Mouse (Mus musculus) gastrocnemius, adult 8-10 months (tissue): ENCODE data around the gene Dram1. TPM values are rescaled to one million over a fixed set of nuclear protein-coding genes. Genes with fewer than 3 reads are reported as not detected.

Experiments
- DNase-seq, 2 experiments: peaks; one replicate each; pipeline ENCODE4 v3.0.0; 2022; ENCODE audit warnings: low spot score in 2 of 2
- total RNA-seq, 4 experiments: library from RNA; stranded (reverse); gene quantifications; 2 replicates each; pipeline ENCODE4 v1.2.4; 2022

The Dram1 gene
- total RNA-seq, 4 experiments from 2014 or later: 0.58 to 3.1 (median 1.4) TPM

- peak in 1 of 2 experiments; percentile 42 for DNase-seq
These were observed 83.8 kb downstream of the Dram1 start for GRCm38 (mm10) chr10:88295091-88295490.

- DNase-seq: no peak
These were observed 90.8 kb downstream of the Dram1 start for GRCm38 (mm10) chr10:88288061-88288460.

- no peak for DNase-seq
These were observed 91.6 kb downstream of the Dram1 start for GRCm38 (mm10) chr10:88287261-88287660.

DNA sequence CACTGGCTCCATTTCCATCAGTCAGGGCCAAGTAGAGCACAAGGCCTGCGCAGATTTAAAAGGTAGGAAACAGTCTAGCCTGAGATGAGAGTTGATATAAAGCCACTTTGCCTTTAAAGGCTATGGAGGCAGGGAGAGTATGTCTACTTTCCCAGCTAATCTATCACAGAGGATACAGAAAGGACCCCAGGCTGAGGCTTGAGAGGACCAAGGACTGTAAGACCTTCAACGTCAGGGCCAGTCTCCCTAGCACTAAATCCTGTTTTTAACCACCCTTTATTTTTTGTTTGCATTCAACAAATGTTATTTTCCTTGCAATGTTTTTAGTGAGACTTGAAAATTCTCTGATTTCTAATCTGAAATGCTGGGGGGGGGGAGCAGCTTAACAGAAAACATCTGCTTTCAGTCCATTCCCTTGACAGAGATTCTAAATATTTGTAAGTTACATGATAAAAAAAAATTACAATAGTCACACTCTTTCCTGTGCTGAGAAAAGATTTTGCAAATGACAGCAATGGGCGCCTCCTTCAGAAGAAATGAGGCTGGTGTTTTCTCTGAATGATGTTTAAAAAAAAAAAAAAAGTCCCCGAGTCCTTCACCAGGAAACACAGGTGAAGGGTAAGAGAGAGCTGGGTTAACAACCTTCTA, 94.4 kb downstream of the Dram1 start:
- DNase-seq: no peak

DNA sequence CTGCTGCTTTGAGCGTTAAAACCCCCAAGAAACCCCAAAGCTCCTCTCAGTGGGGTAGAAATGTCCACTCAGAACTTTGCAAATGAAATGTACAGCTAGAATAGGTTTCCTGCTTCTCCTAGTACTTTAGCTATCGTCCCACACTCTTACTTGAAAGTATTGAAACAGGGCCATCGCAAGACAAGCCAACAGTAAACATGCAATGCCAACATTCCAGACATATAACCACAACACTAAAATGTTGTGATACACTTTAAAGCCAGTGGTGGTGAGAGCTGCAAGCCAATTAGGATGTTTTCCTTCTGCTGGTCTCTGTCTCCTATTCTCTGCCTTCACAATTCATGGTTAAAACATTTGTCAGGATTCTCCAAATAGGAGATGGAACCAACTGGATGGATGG, 97.2 kb downstream of the Dram1 start:
- DNase-seq: no peak

DNA sequence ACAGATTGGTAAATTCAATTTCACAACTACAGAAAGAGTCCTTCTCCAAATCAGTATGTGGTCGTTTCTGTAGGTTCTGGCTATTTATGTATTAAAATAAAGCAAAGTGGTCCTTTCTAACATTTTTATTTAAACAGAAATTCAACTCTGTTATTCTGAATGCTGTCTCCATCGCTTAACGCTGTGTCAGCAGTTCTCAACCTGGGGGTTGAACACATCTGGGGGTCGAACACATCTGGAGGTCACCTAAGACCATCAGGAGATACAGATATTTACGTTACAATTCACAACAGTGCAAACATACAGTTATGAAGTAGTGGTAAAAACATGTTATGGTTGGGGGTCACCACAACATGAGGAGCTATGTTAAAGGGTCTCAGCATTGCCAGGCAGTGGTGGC, 104.8 kb downstream of the Dram1 start:
- DNase-seq: no peak

Other genes starting within 250 kb of the Dram1 start
- gene Parpbp, start 232.1 kb downstream of the Dram1 start, total RNA-seq: not detected
- gene Nup37, start 232.1 kb downstream of the Dram1 start, total RNA-seq: 1 to 10 TPM; 3.3 to 6.8 (median 6.4) TPM
- gene Washc3, start 178.0 kb downstream of the Dram1 start, total RNA-seq: 10 to 100 TPM; 26.3 to 30.1 (median 27.5) TPM
- gene Gnptab, start 52 bp upstream of the Dram1 start, total RNA-seq: 10 to 100 TPM; 20.3 to 23.6 (median 20.9) TPM
- not detected for gene Sycp3, start 80.5 kb upstream of the Dram1 start, total RNA-seq
- gene Chpt1, start 125.0 kb upstream of the Dram1 start, total RNA-seq: 100 to 1,000 TPM in 2 of 4 experiments, 10 to 100 TPM in 2; 94.8 to 118 (median 103) TPM
- 100 to 1,000 TPM; 812 to 945 (median 865) TPM for gene Mybpc1, start 226.1 kb upstream of the Dram1 start, total RNA-seq